Mouse (Mus musculus) cortical plate, adult 2 months (tissue): ENCODE data around the gene Fcer2a. TPM values are rescaled to one million over a fixed set of nuclear protein-coding genes. Genes with fewer than 3 reads are reported as not detected.

ENCODE experiments used
- H3K27ac ChIP-seq: fragments of 200-500 bp; 2 replicates; pipeline ENCODE4 v1.5.1; 2012; ENCODE audit warnings: low read length, control low read depth, inconsistent platforms; ENCODE audit not compliant: insufficient read depth
- H3K4me1 ChIP-seq: fragments of 200-500 bp; 2 replicates; pipeline ENCODE4 v1.6.1; 2011; ENCODE audit warnings: low read length; ENCODE audit not compliant: control insufficient read depth, insufficient read depth
- H3K4me3 ChIP-seq: fragments of 200-500 bp; 2 replicates; pipeline ENCODE4 v1.5.1; 2011; ENCODE audit warnings: mild to moderate bottlenecking, low read length, control low read depth; ENCODE audit not compliant: insufficient read depth
- CTCF ChIP-seq: fragments of 200-500 bp; IDR thresholded peaks from 2 replicates; pipeline ENCODE4 v1.5.1; 2011; ENCODE audit warnings: mild to moderate bottlenecking, control low read depth, low read length; ENCODE audit not compliant: insufficient read depth; ENCODE audit errors: extremely low read depth
- POLR2A ChIP-seq: fragments of 200-500 bp; IDR thresholded peaks from 2 replicates; pipeline ENCODE4 v1.6.1; 2011; ENCODE audit warnings: mild to moderate bottlenecking, low read length, control low read depth; ENCODE audit not compliant: insufficient read depth; ENCODE audit errors: extremely low read depth
- polyA plus RNA-seq: library from polyadenylated mRNA; depleted of rRNA; stranded (reverse); fragments of >200 nt; gene quantifications from 2 replicates; pipeline ENCODE4 v1.2.3, GENCODE M21; 2012

Fcer2a gene
- polyA plus RNA-seq, 1 experiment: 0.23 TPM

- Histone ChIP-seq H3K4me3 (no peak overlapping the region), H3K4me1 (no peaks in the 10 kb centered on the region), H3K27ac (no peak overlapping the region)
- TF ChIP-seq POLR2A: no peak
- no peak for TF ChIP-seq CTCF
Measured at GRCm38 (mm10) chr8:3707611-3708010, 13.6 kb upstream of the Fcer2a start.

GRCm38 (mm10) chr8:3705711-3706110 is 11.7 kb upstream of the Fcer2a start:
- no peak overlapping the region for H3K27ac ChIP-seq
- no peak overlapping the region for H3K4me3 ChIP-seq
- TF ChIP-seq CTCF (peak; percentile 36; the same call in 1 of the 2 replicates), POLR2A (no peak)
- H3K4me1 ChIP-seq: no peaks in the 10 kb centered on the region

- Histone ChIP-seq H3K4me3 (no peak overlapping the region), H3K4me1 (no peaks in the 10 kb centered on the region), H3K27ac (no peak overlapping the region)
- TF ChIP-seq POLR2A: no peak
- no peak for TF ChIP-seq CTCF
Measured at GRCm38 (mm10) chr8:3701491-3701890, 7.5 kb upstream of the Fcer2a start.

DNA sequence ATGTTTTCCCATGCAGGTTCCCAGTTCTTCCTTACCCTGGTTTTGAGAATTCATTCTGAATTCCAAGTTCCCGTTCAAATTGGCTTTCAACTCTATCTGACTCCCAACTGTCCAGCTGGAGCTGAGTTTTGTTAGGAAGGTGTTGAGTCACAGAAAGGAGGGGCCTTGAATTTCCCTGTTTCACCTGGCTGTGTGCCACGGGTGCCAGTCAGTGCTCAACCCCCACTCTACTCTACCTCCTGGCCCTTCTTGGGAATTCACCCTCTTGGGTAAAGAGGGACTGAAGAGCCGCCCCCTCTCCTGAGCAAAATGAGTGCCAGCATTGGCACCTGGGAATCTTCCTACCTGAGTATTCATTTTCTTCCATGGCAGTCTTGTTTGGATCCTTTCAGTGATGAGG is 3.2 kb downstream of the Fcer2a start:
- TF ChIP-seq CTCF: no peak
- TF ChIP-seq POLR2A: no peak
- Histone ChIP-seq H3K27ac (no peak overlapping the region), H3K4me3 (no peak overlapping the region), H3K4me1 (no peaks in the 10 kb centered on the region)

DNA sequence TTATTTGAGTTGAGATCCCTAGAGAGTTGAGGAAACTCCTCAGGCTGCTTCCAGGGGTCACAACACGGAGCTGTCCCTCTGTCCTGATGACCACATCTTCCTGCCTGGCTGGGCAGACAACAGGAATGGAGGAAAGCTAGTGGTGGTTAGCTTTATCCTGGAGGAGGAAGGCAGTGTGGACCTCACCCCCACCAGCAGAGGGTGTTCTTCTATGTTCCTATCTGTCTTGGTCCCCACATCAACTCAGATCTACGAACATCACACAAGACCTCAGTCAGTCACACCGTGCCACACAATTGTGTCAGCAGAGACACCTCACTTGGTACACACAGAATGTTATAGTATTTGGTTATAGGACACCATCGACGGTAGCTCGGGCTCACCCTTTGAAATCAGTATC is 6.4 kb downstream of the Fcer2a start:
- TF ChIP-seq POLR2A (no peak), CTCF (no peak)
- Histone ChIP-seq H3K4me1 (no peaks in the 10 kb centered on the region), H3K27ac (no peak overlapping the region), H3K4me3 (no peak overlapping the region)

DNA sequence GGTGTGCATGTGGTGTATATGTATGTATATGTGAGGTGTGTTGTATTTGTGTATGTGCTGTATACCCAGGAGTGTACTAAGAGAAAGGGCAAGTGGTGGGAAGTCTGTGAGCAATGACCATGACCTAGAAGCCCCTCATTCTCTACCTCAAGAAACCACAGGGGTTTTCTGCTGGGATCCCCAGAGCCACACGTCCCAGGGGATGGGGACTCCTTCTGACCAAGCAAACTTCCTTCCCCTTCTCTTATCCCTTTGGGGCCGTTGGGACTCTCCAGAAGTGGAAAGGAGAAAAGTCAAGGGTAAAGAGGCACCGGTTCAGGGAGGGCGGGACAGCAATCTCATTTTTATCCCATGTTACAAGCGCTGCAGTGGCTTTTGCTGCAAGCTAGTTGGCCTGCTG is 8.6 kb downstream of the Fcer2a start:
- Histone ChIP-seq H3K27ac (no peak overlapping the region), H3K4me3 (no peak overlapping the region), H3K4me1 (no peaks in the 10 kb centered on the region)
- no peak for TF ChIP-seq POLR2A
- TF ChIP-seq CTCF: no peak

GRCm38 (mm10) chr8:3684530-3684929 is 9.4 kb downstream of the Fcer2a start:
- TF ChIP-seq POLR2A (no peak), CTCF (no peak)
- no peak overlapping the region for H3K27ac ChIP-seq
- H3K4me3 ChIP-seq: no peak overlapping the region
- no peaks in the 10 kb centered on the region for H3K4me1 ChIP-seq

GRCm38 (mm10) chr8:3683408-3684176 is 10.4 kb downstream of the Fcer2a start:
- H3K27ac ChIP-seq: no peak overlapping the region
- H3K4me1 ChIP-seq: no peaks in the 10 kb centered on the region
- TF ChIP-seq POLR2A: no peak
- no peak for TF ChIP-seq CTCF
- H3K4me3 ChIP-seq: no peak overlapping the region

DNA sequence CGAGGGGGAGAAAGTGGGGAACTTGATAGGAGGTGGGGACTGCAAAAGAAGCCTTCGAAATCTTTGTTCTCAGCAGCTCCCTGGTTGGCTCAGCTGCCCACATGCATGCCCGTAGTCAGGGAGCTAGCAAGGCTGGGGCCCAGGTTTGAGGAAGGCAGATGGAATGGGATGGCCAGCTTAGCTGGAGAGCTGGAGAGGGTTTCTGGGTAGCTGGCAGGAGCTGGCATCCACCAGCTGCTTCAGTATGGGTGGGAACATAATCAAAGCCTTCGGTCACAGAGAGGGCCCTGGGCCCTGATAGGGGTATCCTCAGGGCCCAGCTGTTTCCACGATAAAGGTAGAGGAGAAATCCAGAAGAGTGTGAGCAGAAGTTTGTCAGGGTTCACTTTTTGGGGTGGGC is 11.5 kb downstream of the Fcer2a start:
- no peak for TF ChIP-seq CTCF
- H3K27ac ChIP-seq: no peak overlapping the region
- no peaks in the 10 kb centered on the region; the same call in 1 of the 2 replicates for H3K4me1 ChIP-seq
- no peak overlapping the region for H3K4me3 ChIP-seq

GRCm38 (mm10) chr8:3679656-3680055 is 14.3 kb downstream of the Fcer2a start:
- Histone ChIP-seq H3K4me1 (no peaks in the 10 kb centered on the region; the same call in 1 of the 2 replicates), H3K27ac (no peak overlapping the region), H3K4me3 (no peak overlapping the region)
- no peak for TF ChIP-seq POLR2A
- TF ChIP-seq CTCF: no peak

DNA sequence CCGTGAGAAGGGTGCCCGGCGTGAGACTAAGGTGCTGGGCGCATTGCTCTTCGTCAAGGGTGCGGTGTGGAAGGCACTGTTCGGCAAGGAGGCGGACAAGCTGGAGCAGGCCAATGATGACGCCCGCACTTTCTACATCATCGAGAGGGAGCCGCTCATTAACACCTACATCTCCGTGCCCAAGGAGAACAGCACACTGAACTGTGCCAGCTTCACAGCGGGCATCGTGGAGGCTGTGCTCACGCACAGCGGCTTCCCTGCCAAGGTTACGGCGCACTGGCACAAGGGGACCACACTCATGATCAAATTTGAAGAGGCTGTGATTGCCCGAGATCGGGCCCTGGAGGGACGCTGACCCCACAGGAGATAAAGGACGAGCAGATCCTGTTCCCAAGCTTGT is 14.7 kb downstream of the Fcer2a start:
- no peak overlapping the region for H3K4me3 ChIP-seq
- H3K27ac ChIP-seq: no peak overlapping the region
- TF ChIP-seq POLR2A: no peak
- no peak for TF ChIP-seq CTCF
- H3K4me1 ChIP-seq: no peaks in the 10 kb centered on the region; the same call in 1 of the 2 replicates

DNA sequence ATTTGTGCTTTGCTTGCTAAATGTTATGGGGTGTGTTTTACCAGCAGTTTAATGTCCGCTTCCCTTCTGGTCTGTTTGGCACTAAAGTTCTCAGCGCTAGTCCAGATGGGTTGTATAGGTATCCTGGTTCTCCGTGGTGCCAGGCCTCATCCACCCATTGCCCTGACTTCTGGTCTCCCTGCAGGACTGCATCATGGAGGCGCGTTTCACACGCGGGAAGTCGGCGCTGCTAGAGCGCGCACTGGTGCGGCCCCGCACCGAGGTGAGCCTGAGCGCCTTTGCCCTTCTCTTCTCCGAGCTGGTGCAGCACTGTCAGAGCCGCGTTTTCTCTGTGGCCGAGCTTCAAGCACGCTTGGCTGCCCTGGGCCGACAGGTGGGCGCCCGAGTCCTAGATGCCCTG is 15.1 kb downstream of the Fcer2a start:
- TF ChIP-seq POLR2A (no peak), CTCF (no peak)
- Histone ChIP-seq H3K4me1 (no peaks in the 10 kb centered on the region; the same call in 1 of the 2 replicates), H3K4me3 (no peak overlapping the region), H3K27ac (no peak overlapping the region)
